Mouse (Mus musculus) heart, adult 2 months (tissue): ENCODE measurements at regions not wholly inside any gene's neighbourhood (a gene's known extent, or its start where the extent isn't known, plus 50 kb on each side); places are given as distances from the start of the nearest gene placed in this dataset.

Experiments
- DNase-seq, 2 experiments: peaks; one replicate each; pipeline ENCODE4 v3.0.0; 2021
- H3K27ac ChIP-seq: fragments of 200-600 bp; 2 replicates; pipeline ENCODE4 v1.8.1; 2022
- H3K27me3 ChIP-seq: fragments of 200-500 bp; 2 replicates; pipeline ENCODE4 v1.6.1; 2012; ENCODE audit warnings: mild to moderate bottlenecking, low read length, inconsistent platforms, mixed read lengths; ENCODE audit not compliant: control insufficient read depth, insufficient read depth
- H3K36me3 ChIP-seq: fragments of 200-500 bp; 2 replicates; pipeline ENCODE4 v1.6.1; 2012; ENCODE audit warnings: low read length, inconsistent platforms; ENCODE audit not compliant: control insufficient read depth, insufficient read depth
- H3K4me1 ChIP-seq: fragments of 200-500 bp; 2 replicates; pipeline ENCODE4 v1.6.1; 2011; ENCODE audit warnings: low read length; ENCODE audit not compliant: control insufficient read depth, insufficient read depth
- H3K4me3 ChIP-seq: fragments of 200-600 bp; 2 replicates; pipeline ENCODE4 v1.8.1; 2022
- H3K79me2 ChIP-seq: fragments of 200-500 bp; replicated peaks from 2 replicates; pipeline ENCODE4 v1.6.1; 2012; ENCODE audit warnings: mild to moderate bottlenecking, inconsistent platforms, low read length, moderate library complexity, mixed read lengths; ENCODE audit not compliant: control insufficient read depth, insufficient read depth
- H3K9ac ChIP-seq: fragments of 200-500 bp; 2 replicates; pipeline ENCODE4 v1.6.1; 2012; ENCODE audit warnings: low read depth, mild to moderate bottlenecking, control low read depth, inconsistent platforms, low read length, mixed read lengths
- CTCF ChIP-seq: fragments of 200-600 bp; IDR thresholded peaks from 2 replicates; pipeline ENCODE4 v1.8.1; 2022; ENCODE audit warnings: antibody characterized with exemption, mild to moderate bottlenecking, moderate library complexity
- EP300 ChIP-seq: fragments of 200-500 bp; IDR thresholded peaks from 2 replicates; pipeline ENCODE4 v1.6.1; 2011; ENCODE audit warnings: low read depth, low read length, control low read depth; ENCODE audit not compliant: insufficient read depth
- POLR2A ChIP-seq: fragments of 200-500 bp; IDR thresholded peaks from 2 replicates; pipeline ENCODE4 v1.6.1; 2011; ENCODE audit warnings: mild to moderate bottlenecking, low read depth, low read length, control low read depth; ENCODE audit not compliant: insufficient read depth
- WGBS: fragments of 180-500 bp; shearing (Covaris S2); methylation state at CpG from one replicate; pipeline ENCODE4 v1.1.7; 2018; 5-methylcytosine and 5-hydroxymethylcytosine counted together
- intact Hi-C: fragments of 180-260 bp; cut with DNase I; formaldehyde crosslinking; loops from one replicate; pipeline ENCODE4 v1.15.1; 2025

DNA sequence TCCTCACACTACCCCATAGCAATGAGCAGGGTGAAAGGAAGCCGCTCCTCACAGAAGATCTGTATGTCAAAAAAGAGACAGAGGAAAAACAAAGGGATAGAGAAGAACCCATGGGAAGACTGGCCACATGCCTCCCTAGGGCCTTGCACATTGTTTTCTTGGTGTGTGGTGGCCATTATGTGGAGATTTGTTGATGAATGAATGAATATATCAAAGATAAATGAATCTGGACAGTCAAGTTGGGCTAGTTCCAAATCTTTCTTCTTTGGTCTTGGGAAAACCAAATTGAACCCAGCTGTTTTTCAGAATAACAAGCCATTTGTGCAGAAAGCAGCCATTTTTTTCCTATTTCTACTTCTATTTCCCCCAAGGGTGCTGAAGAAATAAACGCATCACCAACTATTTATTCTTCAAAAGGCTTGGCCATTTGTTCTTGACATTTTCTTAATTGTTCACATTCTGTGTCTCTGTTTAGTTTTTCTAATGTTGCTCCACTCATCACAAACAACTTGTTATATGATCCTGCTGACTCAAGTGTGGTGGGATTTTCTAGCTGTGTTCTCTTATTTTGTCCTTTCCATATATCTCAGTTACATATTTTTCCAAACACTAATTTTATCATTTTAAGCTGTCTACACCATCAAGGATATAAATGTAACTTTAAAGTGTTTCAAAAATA lies 208.9 kb downstream of the Snx13 start:
- Histone ChIP-seq H3K79me2 (no peaks in the 10 kb centered on the region), H3K27ac (no peak overlapping the region), H3K4me3 (no peak overlapping the region), H3K9ac (no peak overlapping the region), H3K27me3 (no peaks in the 10 kb centered on the region), H3K4me1 (no peaks in the 10 kb centered on the region), H3K36me3 (no peaks in the 10 kb centered on the region)
- no peak for TF ChIP-seq POLR2A
- TF ChIP-seq EP300, result no peak
- TF ChIP-seq CTCF, result no peak
- DNase-seq, result no peak
- 83% methylated on average over 2 of the region's 2 CpGs for WGBS
- intact Hi-C loops, result no loop called here

DNA sequence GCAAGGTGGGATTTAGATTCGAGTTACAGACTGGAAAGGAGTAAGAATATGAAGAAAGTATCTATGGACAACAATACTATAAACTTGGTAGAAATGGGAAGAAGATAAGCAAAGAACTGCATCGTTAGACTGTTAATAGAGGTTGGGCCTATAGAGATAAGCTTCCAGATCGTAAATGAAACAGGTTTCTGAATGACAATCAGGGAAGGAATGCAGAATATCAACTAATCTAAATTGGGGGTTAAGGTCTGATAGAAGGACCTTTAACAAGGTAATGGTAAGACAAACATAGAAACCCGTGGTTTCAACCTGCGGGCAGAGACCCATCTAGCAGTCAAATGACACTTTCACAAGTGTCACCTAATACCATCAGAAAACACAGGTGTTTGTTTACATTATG lies 201.5 kb downstream of the Snx13 start:
- no peak for TF ChIP-seq POLR2A
- no peak for TF ChIP-seq EP300
- no peak for TF ChIP-seq CTCF

DNA sequence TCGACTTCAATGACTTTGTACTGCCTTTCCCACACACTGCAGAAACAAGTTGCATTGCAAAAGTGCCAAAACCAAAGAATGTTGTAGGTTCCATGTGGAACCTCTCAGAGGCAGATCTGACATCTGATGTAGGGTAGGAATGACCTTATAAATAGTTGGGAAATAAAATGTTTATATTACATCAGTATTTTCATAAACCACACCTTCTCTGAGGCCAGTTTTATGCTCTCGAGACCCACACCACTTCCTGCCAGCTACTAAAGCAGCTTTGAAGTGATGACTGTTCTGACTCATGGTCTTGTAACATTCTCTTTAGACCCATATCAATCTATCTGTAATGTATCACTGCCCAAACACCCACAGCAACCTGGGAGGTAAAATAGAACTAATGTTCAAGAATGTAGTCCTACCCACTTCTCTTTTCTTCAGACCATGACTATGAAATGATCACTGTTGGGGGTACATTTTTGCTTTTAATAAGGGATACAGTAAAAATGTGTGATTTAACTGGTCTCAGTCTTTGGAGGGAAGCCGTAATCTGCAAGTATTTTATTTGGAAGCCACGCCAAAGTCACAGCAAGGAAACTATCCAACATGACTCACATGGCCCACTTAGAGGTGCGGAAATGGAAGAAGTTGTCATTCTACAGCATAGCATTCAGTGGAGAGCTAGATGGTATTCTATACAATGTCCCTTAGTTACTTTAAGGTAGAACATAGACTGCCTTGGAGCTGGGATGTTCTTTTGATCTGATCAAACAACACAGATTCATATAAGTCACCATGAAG lies 199.4 kb downstream of the Snx13 start:
- Histone ChIP-seq H3K27ac (no peak overlapping the region), H3K36me3 (no peaks in the 10 kb centered on the region), H3K27me3 (no peaks in the 10 kb centered on the region), H3K79me2 (no peaks in the 10 kb centered on the region), H3K9ac (no peak overlapping the region), H3K4me3 (no peak overlapping the region), H3K4me1 (no peaks in the 10 kb centered on the region)
- TF ChIP-seq POLR2A (no peak), EP300 (no peak), CTCF (no peak)
- WGBS, result 57% methylated on average over 5 of the region's 5 CpGs
- DNase-seq, result no peak
- intact Hi-C loops, result no loop called here

More for the DNA sequence above, 201.5 kb downstream of the Snx13 start:
- Histone ChIP-seq H3K4me1 (no peaks in the 10 kb centered on the region), H3K27ac (no peak overlapping the region), H3K4me3 (no peak overlapping the region), H3K27me3 (no peaks in the 10 kb centered on the region), H3K79me2 (no peaks in the 10 kb centered on the region), H3K9ac (no peak overlapping the region), H3K36me3 (no peaks in the 10 kb centered on the region)
- no peak for DNase-seq
- intact Hi-C loops, result no loop called here
- 79% methylated on average over 5 of the region's 5 CpGs for WGBS

DNA sequence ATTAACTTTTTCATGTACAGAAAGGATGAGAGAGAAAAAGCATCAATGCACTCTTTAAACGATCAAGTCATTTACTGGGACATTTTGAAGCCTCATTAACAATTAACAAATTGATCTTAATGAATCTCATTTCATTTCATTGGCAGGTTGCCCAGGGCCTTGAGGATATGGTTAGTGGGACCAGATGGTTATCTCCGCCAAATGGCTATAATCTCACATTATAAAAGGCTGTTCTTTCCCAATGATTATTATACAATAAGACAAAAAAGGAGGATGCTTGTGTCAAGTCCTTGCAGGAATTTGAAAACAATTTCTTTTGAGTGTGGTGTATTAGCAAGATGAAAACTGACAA lies 185.3 kb downstream of the Snx13 start:
- no peaks in the 10 kb centered on the region for H3K36me3 ChIP-seq
- 82% methylated on average over 2 of the region's 2 CpGs for WGBS

DNA sequence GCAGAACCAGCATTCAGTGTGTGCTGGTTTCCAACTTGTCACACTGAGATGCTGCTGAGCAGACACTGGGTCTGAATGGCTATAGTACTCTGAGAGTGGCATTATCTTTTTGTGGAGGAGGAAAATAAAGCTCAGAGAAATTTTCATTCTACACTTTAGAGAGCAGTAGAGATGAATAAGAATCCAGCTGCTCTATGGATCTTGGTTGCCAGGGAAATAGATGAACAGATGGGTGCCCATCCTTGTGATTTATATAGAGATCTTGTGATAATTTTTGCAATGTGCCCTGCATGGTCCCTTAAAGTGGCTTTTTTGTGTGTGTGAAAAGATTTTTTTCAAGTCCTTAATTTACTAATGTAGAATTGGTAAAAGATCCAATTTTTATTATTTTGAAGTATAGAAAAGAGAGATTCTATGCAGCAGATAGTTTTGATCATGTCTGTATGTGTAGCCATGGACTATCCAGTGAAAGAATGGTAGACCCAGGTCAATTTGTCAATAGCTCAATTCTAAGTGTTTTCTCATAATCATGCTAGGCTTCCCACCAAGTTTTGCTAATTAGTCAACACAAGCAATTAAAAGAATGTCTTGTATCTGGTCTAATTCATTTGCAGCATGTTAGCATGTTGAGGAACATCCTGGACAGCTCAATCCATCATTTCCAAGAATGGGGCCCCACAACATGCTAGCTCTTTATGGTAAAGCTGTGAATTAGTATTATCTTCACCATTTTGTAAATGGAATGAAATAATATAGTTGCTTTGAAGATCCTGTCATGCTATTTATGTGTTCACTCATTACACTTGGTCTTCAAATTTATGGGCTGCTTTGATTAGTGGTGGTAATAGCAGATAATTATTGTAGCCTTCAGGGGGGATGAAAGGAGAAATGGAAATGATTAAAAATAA lies 184.7 kb downstream of the Snx13 start:
- intact Hi-C loops, result no loop called here
- TF ChIP-seq EP300 (no peak), CTCF (no peak), POLR2A (no peak)
- Histone ChIP-seq H3K79me2 (no peaks in the 10 kb centered on the region), H3K4me1 (no peaks in the 10 kb centered on the region), H3K9ac (no peak overlapping the region), H3K27me3 (no peaks in the 10 kb centered on the region), H3K27ac (no peak overlapping the region), H3K4me3 (no peak overlapping the region), H3K36me3 (no peaks in the 10 kb centered on the region)
- DNase-seq, result no peak

More for the DNA sequence above, 185.3 kb downstream of the Snx13 start:
- Histone ChIP-seq H3K27me3 (no peaks in the 10 kb centered on the region), H3K9ac (no peak overlapping the region), H3K79me2 (no peaks in the 10 kb centered on the region), H3K27ac (no peak overlapping the region), H3K4me3 (no peak overlapping the region), H3K4me1 (no peaks in the 10 kb centered on the region)
- TF ChIP-seq POLR2A (no peak), EP300 (no peak), CTCF (no peak)
- intact Hi-C loops, result no loop called here
- no peak for DNase-seq
